Mouse (Mus musculus): ENCODE data around the gene Adam19. TPM values are rescaled to one million over a fixed set of nuclear protein-coding genes. Genes with fewer than 3 reads are reported as not detected.

Adam19 gene
- total RNA-seq, 1 experiment = 43.8 TPM

DNA sequence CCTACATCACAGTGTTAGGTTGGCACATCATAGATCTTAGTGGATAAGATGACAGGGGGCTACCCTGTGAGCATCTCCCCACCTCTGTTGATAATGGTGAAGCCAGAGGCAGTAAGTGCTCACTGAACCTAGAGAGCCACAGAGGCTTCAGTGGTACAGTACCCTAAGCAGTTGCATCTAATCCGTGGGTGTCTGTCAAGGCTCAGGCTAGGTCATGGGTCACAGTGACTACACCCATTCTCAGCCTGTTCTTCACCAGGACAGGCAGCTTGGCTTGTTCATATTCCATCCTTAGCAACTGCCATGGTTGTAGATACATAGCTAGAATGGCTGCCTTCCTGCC lies 55.1 kb downstream of the Adam19 start:
- H3K4me1 ChIP-seq (ENCODE audit: control insufficient read depth in 2 of 2, insufficient read depth in 2 of 2, low read length in 2 of 2, poor library complexity in 1 of 2) = peaks cover 6 to 12% of the 10 kb centered on the region in 2 experiments
- no peak for DNase-seq (ENCODE audit: low read depth, low spot score)
- H3K4me3 ChIP-seq (ENCODE audit: insufficient read depth in 1 of 2, low read depth in 1 of 2, low read length in 2 of 2, poor library complexity in 1 of 2, severe bottlenecking in 1 of 2) = no peak overlapping the region
- H3K9ac ChIP-seq (ENCODE audit: insufficient read depth, low read depth, low read length, poor library complexity, severe bottlenecking) = no peak overlapping the region
- H3K27ac ChIP-seq (ENCODE audit: insufficient read depth, low read depth, low read length, poor library complexity, severe bottlenecking) = no peak overlapping the region
- peaks cover 19% of the 10 kb centered on the region; the same call in 1 of the 2 replicates for H3K36me3 ChIP-seq (ENCODE audit: control insufficient read depth, insufficient read depth, low read length, poor library complexity, severe bottlenecking)
- in situ Hi-C loops (cut with MboI; ENCODE audit: low sequenced_read_pairs in 2 of 2, unreplicated experiment in 2 of 2) = no loop called here
- no peak for TF ChIP-seq ZNF384 (IDR thresholded peaks at IDR 0.05; ENCODE audit: low read depth, low read length)
- no peak for TF ChIP-seq ZC3H11A (IDR thresholded peaks at IDR 0.05; ENCODE audit: borderline replicate concordance, low read depth, low read length)
- no peak for TF ChIP-seq MAFK (IDR thresholded peaks at IDR 0.05; ENCODE audit: insufficient read depth, low read depth, low read length)
- no peak for TF ChIP-seq CHD2 (IDR thresholded peaks at IDR 0.05; ENCODE audit: low read depth, low read length)
- no peak for TF ChIP-seq HCFC1 (IDR thresholded peaks at IDR 0.05; ENCODE audit: borderline replicate concordance, insufficient read depth, low read length)
- no peaks in the 10 kb centered on the region for H3K9me3 ChIP-seq (ENCODE audit: control insufficient read depth, insufficient read depth, low read depth, low read length)

DNA sequence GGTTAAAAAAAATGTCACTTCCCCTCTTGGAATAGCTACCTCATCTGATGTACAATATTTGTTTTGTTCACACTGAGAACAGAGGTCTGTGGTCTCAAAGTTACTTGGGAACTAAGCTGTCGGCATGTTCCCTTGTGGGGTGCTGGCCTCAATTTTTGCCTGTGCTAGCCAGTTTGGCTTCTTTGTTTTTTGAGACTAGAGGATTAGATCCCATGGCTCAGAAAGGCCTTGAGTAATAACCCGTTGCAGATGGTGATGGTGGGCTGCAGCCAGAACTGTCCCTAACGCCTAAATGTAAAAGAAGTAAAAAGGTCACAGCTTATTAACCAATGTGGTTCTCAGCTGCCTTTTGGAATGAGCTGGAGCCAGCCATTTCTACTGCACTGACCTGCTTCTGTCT lies 57.4 kb downstream of the Adam19 start:
- peaks cover 24% of the 10 kb centered on the region for H3K36me3 ChIP-seq (ENCODE audit: control insufficient read depth, insufficient read depth, low read length, poor library complexity, severe bottlenecking)
- TF ChIP-seq CHD2 (IDR thresholded peaks at IDR 0.05; ENCODE audit: low read depth, low read length) (no peak), MAFK (IDR thresholded peaks at IDR 0.05; ENCODE audit: insufficient read depth, low read depth, low read length) (no peak), HCFC1 (IDR thresholded peaks at IDR 0.05; ENCODE audit: borderline replicate concordance, insufficient read depth, low read length) (no peak), ZNF384 (IDR thresholded peaks at IDR 0.05; ENCODE audit: low read depth, low read length) (no peak), ZC3H11A (IDR thresholded peaks at IDR 0.05; ENCODE audit: borderline replicate concordance, low read depth, low read length) (no peak)
- no peak overlapping the region for H3K27ac ChIP-seq (ENCODE audit: insufficient read depth, low read depth, low read length, poor library complexity, severe bottlenecking)
- H3K4me1 ChIP-seq (ENCODE audit: control insufficient read depth in 2 of 2, insufficient read depth in 2 of 2, low read length in 2 of 2, poor library complexity in 1 of 2) = peaks cover 4 to 15% of the 10 kb centered on the region in 2 experiments
- no peak overlapping the region for H3K4me3 ChIP-seq (ENCODE audit: insufficient read depth in 1 of 2, low read depth in 1 of 2, low read length in 2 of 2, poor library complexity in 1 of 2, severe bottlenecking in 1 of 2)
- no peak for DNase-seq (ENCODE audit: low read depth, low spot score)
- H3K9ac ChIP-seq (ENCODE audit: insufficient read depth, low read depth, low read length, poor library complexity, severe bottlenecking) = no peak overlapping the region
- H3K9me3 ChIP-seq (ENCODE audit: control insufficient read depth, insufficient read depth, low read depth, low read length) = no peaks in the 10 kb centered on the region
- in situ Hi-C loops (cut with MboI; ENCODE audit: low sequenced_read_pairs in 2 of 2, unreplicated experiment in 2 of 2) = no loop called here

DNA sequence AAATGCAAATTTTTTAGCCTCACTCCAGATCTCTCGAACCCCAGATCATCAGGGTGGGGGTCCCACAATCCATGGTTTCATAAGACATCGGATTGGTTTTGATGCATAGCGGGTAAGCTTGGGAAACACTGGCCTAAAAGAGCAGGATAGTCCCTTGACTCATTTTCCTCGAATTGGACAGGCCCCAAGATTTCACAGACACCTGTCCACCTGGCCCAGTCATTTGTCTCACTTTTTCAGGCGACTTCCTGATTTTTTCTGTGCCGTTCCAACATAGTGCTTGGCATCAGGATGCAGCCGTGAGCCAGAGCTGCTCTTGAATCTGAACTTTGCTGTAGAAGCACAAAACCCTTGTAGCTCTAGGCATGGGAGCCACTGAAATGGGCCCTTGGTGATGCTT lies 58.4 kb downstream of the Adam19 start:
- in situ Hi-C loops (cut with MboI; ENCODE audit: low sequenced_read_pairs in 2 of 2, unreplicated experiment in 2 of 2) = no loop called here
- H3K4me1 ChIP-seq (ENCODE audit: control insufficient read depth in 2 of 2, insufficient read depth in 2 of 2, low read length in 2 of 2, poor library complexity in 1 of 2) = peaks cover 6 to 17% of the 10 kb centered on the region in 2 experiments
- no peaks in the 10 kb centered on the region for H3K9me3 ChIP-seq (ENCODE audit: control insufficient read depth, insufficient read depth, low read depth, low read length)
- H3K36me3 ChIP-seq (ENCODE audit: control insufficient read depth, insufficient read depth, low read length, poor library complexity, severe bottlenecking) = peaks cover 26% of the 10 kb centered on the region
- no peak for DNase-seq (ENCODE audit: low read depth, low spot score)
- H3K4me3 ChIP-seq (ENCODE audit: insufficient read depth in 1 of 2, low read depth in 1 of 2, low read length in 2 of 2, poor library complexity in 1 of 2, severe bottlenecking in 1 of 2) = 0 out of 4 replicates have a peak overlapping the region, but pooled peaks of 1 of the 2 experiments have one; percentile 14
- H3K27ac ChIP-seq (ENCODE audit: insufficient read depth, low read depth, low read length, poor library complexity, severe bottlenecking) = peak overlapping the region; percentile 88; the same call in 1 of the 2 replicates
- TF ChIP-seq ZNF384 (IDR thresholded peaks at IDR 0.05; ENCODE audit: low read depth, low read length) (no peak), ZC3H11A (IDR thresholded peaks at IDR 0.05; ENCODE audit: borderline replicate concordance, low read depth, low read length) (no peak), MAFK (IDR thresholded peaks at IDR 0.05; ENCODE audit: insufficient read depth, low read depth, low read length) (no peak), CHD2 (IDR thresholded peaks at IDR 0.05; ENCODE audit: low read depth, low read length) (no peak), HCFC1 (IDR thresholded peaks at IDR 0.05; ENCODE audit: borderline replicate concordance, insufficient read depth, low read length) (no peak)
- no peak overlapping the region for H3K9ac ChIP-seq (ENCODE audit: insufficient read depth, low read depth, low read length, poor library complexity, severe bottlenecking)

DNA sequence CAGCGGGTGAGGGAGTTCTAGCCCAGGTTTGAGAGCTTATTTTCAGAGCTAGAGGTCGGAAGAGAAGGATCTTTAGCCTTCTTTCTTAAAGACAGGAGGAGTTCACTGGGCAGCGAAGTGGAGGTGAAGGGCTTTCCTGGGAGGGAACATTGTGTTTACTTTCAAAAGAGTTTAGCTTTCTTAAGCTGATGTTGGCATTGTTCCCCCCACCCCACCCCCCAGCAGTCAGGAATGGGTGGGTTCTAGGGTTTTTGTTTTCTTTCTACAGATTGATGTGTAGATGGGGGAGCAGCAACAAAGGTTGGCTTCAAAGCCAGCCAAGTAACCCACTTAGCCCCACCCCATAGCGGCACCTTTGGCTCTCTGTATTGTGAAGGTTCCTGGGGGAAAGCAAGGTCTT lies 59.2 kb downstream of the Adam19 start:
- H3K36me3 ChIP-seq (ENCODE audit: control insufficient read depth, insufficient read depth, low read length, poor library complexity, severe bottlenecking) = peaks cover 23% of the 10 kb centered on the region
- H3K9ac ChIP-seq (ENCODE audit: insufficient read depth, low read depth, low read length, poor library complexity, severe bottlenecking) = no peak overlapping the region
- no peaks in the 10 kb centered on the region for H3K9me3 ChIP-seq (ENCODE audit: control insufficient read depth, insufficient read depth, low read depth, low read length)
- TF ChIP-seq MAFK (IDR thresholded peaks at IDR 0.05; ENCODE audit: insufficient read depth, low read depth, low read length) (no peak), ZNF384 (IDR thresholded peaks at IDR 0.05; ENCODE audit: low read depth, low read length) (no peak), HCFC1 (IDR thresholded peaks at IDR 0.05; ENCODE audit: borderline replicate concordance, insufficient read depth, low read length) (no peak), CHD2 (IDR thresholded peaks at IDR 0.05; ENCODE audit: low read depth, low read length) (no peak), ZC3H11A (IDR thresholded peaks at IDR 0.05; ENCODE audit: borderline replicate concordance, low read depth, low read length) (no peak)
- peak; percentile 87 for DNase-seq (ENCODE audit: low read depth, low spot score)
- peaks cover 8 to 22% of the 10 kb centered on the region in 2 experiments for H3K4me1 ChIP-seq (ENCODE audit: control insufficient read depth in 2 of 2, insufficient read depth in 2 of 2, low read length in 2 of 2, poor library complexity in 1 of 2)
- H3K27ac ChIP-seq (ENCODE audit: insufficient read depth, low read depth, low read length, poor library complexity, severe bottlenecking) = peak overlapping the region; percentile 88
- peak overlapping the region; percentile 6 to 14; a peak in 2 of 4 replicates for H3K4me3 ChIP-seq (ENCODE audit: insufficient read depth in 1 of 2, low read depth in 1 of 2, low read length in 2 of 2, poor library complexity in 1 of 2, severe bottlenecking in 1 of 2)
- in situ Hi-C loops (cut with MboI; ENCODE audit: low sequenced_read_pairs in 2 of 2, unreplicated experiment in 2 of 2) = no loop called here

All from ES-E14 (cell line).